Mouse (Mus musculus) lung, adult 2 months (tissue): ENCODE data around the gene Slc39a1.
"Not testable (repeated sequence)": the region's sequence is repeated elsewhere in the genome, so short reads cannot be mapped to it uniquely, and the experiment has no call there.

ENCODE experiments used
- CTCF ChIP-seq: fragments of 200-500 bp; IDR thresholded peaks from 2 replicates; pipeline ENCODE4 v1.5.1; 2011; ENCODE audit warnings: mild to moderate bottlenecking, low read length, control low read depth; ENCODE audit not compliant: insufficient read depth
- POLR2A ChIP-seq: fragments of 200-500 bp; IDR thresholded peaks from 2 replicates; pipeline ENCODE4 v1.6.1; 2011; ENCODE audit warnings: low read depth, mild to moderate bottlenecking, control low read depth, low read length, borderline replicate concordance; ENCODE audit errors: extremely low read depth

DNA sequence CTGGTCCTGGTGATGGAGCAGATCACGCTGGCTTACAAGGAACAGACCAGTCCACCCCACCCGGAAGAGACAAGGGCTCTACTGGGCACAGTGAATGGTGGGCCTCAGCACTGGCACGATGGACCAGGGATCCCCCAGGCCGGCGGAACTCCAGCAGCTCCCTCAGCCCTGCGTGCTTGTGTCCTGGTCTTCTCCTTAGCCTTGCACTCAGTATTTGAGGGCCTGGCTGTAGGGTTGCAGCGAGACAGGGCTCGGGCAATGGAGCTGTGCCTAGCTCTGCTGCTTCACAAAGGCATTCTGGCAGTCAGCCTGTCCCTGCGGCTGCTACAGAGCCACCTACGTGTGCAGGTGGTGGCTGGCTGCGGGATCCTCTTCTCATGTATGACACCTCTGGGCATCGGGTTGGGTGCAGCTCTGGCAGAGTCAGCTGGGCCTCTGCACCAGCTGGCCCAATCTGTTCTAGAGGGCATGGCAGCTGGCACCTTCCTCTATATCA is 3.8 kb downstream of the Slc39a1 start:
- not testable (repeated sequence) for TF ChIP-seq POLR2A, CTCF
